Mouse (Mus musculus) heart, adult 2 months (tissue): ENCODE results near the gene Inpp5a. TPM values are rescaled to one million over a fixed set of nuclear protein-coding genes. Genes with fewer than 3 reads are reported as not detected.

Experiments used
- DNase-seq, 2 experiments: peaks; one replicate each; pipeline ENCODE4 v3.0.0; 2021
- H3K27ac ChIP-seq: fragments of 200-600 bp; 2 replicates; pipeline ENCODE4 v1.8.1; 2022
- H3K27me3 ChIP-seq: fragments of 200-500 bp; 2 replicates; pipeline ENCODE4 v1.6.1; 2012; ENCODE audit warnings: mild to moderate bottlenecking, low read length, inconsistent platforms, mixed read lengths; ENCODE audit not compliant: control insufficient read depth, insufficient read depth
- H3K36me3 ChIP-seq: fragments of 200-500 bp; 2 replicates; pipeline ENCODE4 v1.6.1; 2012; ENCODE audit warnings: low read length, inconsistent platforms; ENCODE audit not compliant: control insufficient read depth, insufficient read depth
- H3K4me1 ChIP-seq: fragments of 200-500 bp; 2 replicates; pipeline ENCODE4 v1.6.1; 2011; ENCODE audit warnings: low read length; ENCODE audit not compliant: control insufficient read depth, insufficient read depth
- H3K4me3 ChIP-seq: fragments of 200-600 bp; 2 replicates; pipeline ENCODE4 v1.8.1; 2022
- H3K79me2 ChIP-seq: fragments of 200-500 bp; replicated peaks from 2 replicates; pipeline ENCODE4 v1.6.1; 2012; ENCODE audit warnings: mild to moderate bottlenecking, inconsistent platforms, low read length, moderate library complexity, mixed read lengths; ENCODE audit not compliant: control insufficient read depth, insufficient read depth
- H3K9ac ChIP-seq: fragments of 200-500 bp; 2 replicates; pipeline ENCODE4 v1.6.1; 2012; ENCODE audit warnings: low read depth, mild to moderate bottlenecking, control low read depth, inconsistent platforms, low read length, mixed read lengths
- CTCF ChIP-seq: fragments of 200-600 bp; IDR thresholded peaks from 2 replicates; pipeline ENCODE4 v1.8.1; 2022; ENCODE audit warnings: antibody characterized with exemption, mild to moderate bottlenecking, moderate library complexity
- EP300 ChIP-seq: fragments of 200-500 bp; IDR thresholded peaks from 2 replicates; pipeline ENCODE4 v1.6.1; 2011; ENCODE audit warnings: low read depth, low read length, control low read depth; ENCODE audit not compliant: insufficient read depth
- POLR2A ChIP-seq: fragments of 200-500 bp; IDR thresholded peaks from 2 replicates; pipeline ENCODE4 v1.6.1; 2011; ENCODE audit warnings: mild to moderate bottlenecking, low read depth, low read length, control low read depth; ENCODE audit not compliant: insufficient read depth
- WGBS: fragments of 180-500 bp; shearing (Covaris S2); methylation state at CpG from one replicate; pipeline ENCODE4 v1.1.7; 2018; 5-methylcytosine and 5-hydroxymethylcytosine counted together
- intact Hi-C: fragments of 180-260 bp; cut with DNase I; formaldehyde crosslinking; loops from one replicate; pipeline ENCODE4 v1.15.1; 2025
- polyA plus RNA-seq: library from polyadenylated mRNA; depleted of rRNA; stranded (reverse); fragments of >200 nt; gene quantifications from 2 replicates; pipeline ENCODE4 v1.2.3, GENCODE M21; 2012
- total RNA-seq, 2 experiments: library from RNA; stranded (reverse); gene quantifications; 2 replicates each; pipeline ENCODE4 v1.2.3; 2021

Gene Inpp5a
- total and polyA plus RNA-seq, 3 experiments: 134 to 306 (median 280) TPM

- H3K27me3 ChIP-seq: no peaks in the 10 kb centered on the region
- TF ChIP-seq POLR2A (no peak), CTCF (no peak), EP300 (no peak)
- WGBS: 38% methylated on average over 9 of the region's 9 CpGs
- H3K4me1 ChIP-seq: peaks cover 55% of the 10 kb centered on the region
- H3K9ac ChIP-seq: no peak overlapping the region
- no peak overlapping the region for H3K4me3 ChIP-seq
- H3K27ac ChIP-seq: peak overlapping the region; percentile 21; the same call in 1 of the 2 replicates
- H3K36me3 ChIP-seq: peaks cover 16% of the 10 kb centered on the region
- DNase-seq: no peak
- H3K79me2 ChIP-seq: peaks cover 9% of the 10 kb centered on the region
- intact Hi-C loops: loop anchor here (2.0 to 5.0 kb wide), 2 partner anchors 34 to 47 kb away; no protein-coding TSS in a partner anchor
Observed at GRCm38 (mm10) chr7:139437926-139438600, 49.2 kb downstream of the Inpp5a start.

GRCm38 (mm10) chr7:139438601-139438945 lies 49.7 kb downstream of the Inpp5a start:
- no peaks in the 10 kb centered on the region for H3K27me3 ChIP-seq
- TF ChIP-seq EP300: no peak
- TF ChIP-seq POLR2A: no peak
- TF ChIP-seq CTCF: no peak
- no peak overlapping the region; the same call in 1 of the 2 replicates for H3K27ac ChIP-seq
- H3K9ac ChIP-seq: no peak overlapping the region; the same call in 1 of the 2 replicates
- WGBS: 76% methylated on average over 4 of the region's 4 CpGs
- peaks cover 16% of the 10 kb centered on the region for H3K36me3 ChIP-seq
- no peak for DNase-seq
- intact Hi-C loops: loop anchor here (5.0 kb wide), 1 partner anchor 34 kb away; no protein-coding TSS in a partner anchor
- H3K4me3 ChIP-seq: no peak overlapping the region
- H3K79me2 ChIP-seq: peaks cover 9% of the 10 kb centered on the region
- H3K4me1 ChIP-seq: peaks cover 55% of the 10 kb centered on the region

GRCm38 (mm10) chr7:139439031-139439430 lies 50.1 kb downstream of the Inpp5a start:
- no peak for TF ChIP-seq CTCF
- TF ChIP-seq EP300: no peak
- TF ChIP-seq POLR2A: no peak
- 0 out of 2 replicates have a peak overlapping the region, but pooled peaks have one; percentile 32 for H3K27ac ChIP-seq
- H3K4me1 ChIP-seq: peaks cover 52% of the 10 kb centered on the region
- H3K36me3 ChIP-seq: peaks cover 17% of the 10 kb centered on the region
- 63% methylated on average over 3 of the region's 3 CpGs for WGBS
- no peak overlapping the region for H3K4me3 ChIP-seq
- intact Hi-C loops: loop anchor here (5.0 kb wide), 1 partner anchor 33 kb away; no protein-coding TSS in a partner anchor
- peaks cover 9% of the 10 kb centered on the region for H3K79me2 ChIP-seq
- no peak for DNase-seq
- no peaks in the 10 kb centered on the region for H3K27me3 ChIP-seq
- no peak overlapping the region for H3K9ac ChIP-seq

GRCm38 (mm10) chr7:139439922-139440895 lies 51.3 kb downstream of the Inpp5a start:
- DNase-seq: no peak
- H3K36me3 ChIP-seq: peaks cover 12% of the 10 kb centered on the region; the same call in 1 of the 2 replicates
- intact Hi-C loops: loop anchor here (5.0 kb wide), 1 partner anchor 32 kb away; no protein-coding TSS in a partner anchor
- peaks cover 7% of the 10 kb centered on the region for H3K79me2 ChIP-seq
- TF ChIP-seq EP300: no peak
- no peak for TF ChIP-seq CTCF
- TF ChIP-seq POLR2A: no peak
- H3K27ac ChIP-seq: peak overlapping the region; percentile 34; the same call in 1 of the 2 replicates
- H3K9ac ChIP-seq: no peak overlapping the region
- H3K4me3 ChIP-seq: no peak overlapping the region
- peaks cover 46% of the 10 kb centered on the region for H3K4me1 ChIP-seq
- no peaks in the 10 kb centered on the region for H3K27me3 ChIP-seq
- WGBS: 70% methylated on average over 6 of the region's 6 CpGs

GRCm38 (mm10) chr7:139441022-139441421 lies 52.1 kb downstream of the Inpp5a start:
- Histone ChIP-seq H3K27me3 (no peaks in the 10 kb centered on the region), H3K9ac (no peak overlapping the region), H3K4me1 (peaks cover 47% of the 10 kb centered on the region), H3K36me3 (peaks cover 12% of the 10 kb centered on the region; the same call in 1 of the 2 replicates), H3K27ac (no peak overlapping the region; the same call in none of the 2 replicates), H3K79me2 (peaks cover 7% of the 10 kb centered on the region), H3K4me3 (no peak overlapping the region)
- TF ChIP-seq CTCF (no peak), EP300 (no peak), POLR2A (no peak)
- intact Hi-C loops: no loop called here
- WGBS: 23% methylated on average over 5 of the region's 5 CpGs
- DNase-seq: no peak
